Mouse (Mus musculus): ENCODE results near the gene Tnfrsf9. TPM values are rescaled to one million over a fixed set of nuclear protein-coding genes. Genes with fewer than 3 reads are reported as not detected.

Tnfrsf9 gene
- polyA plus RNA-seq, 1 experiment = not detected

- H3K27me3 ChIP-seq (ENCODE audit: control insufficient read depth) = no peaks in the 10 kb centered on the region
- no peaks in the 10 kb centered on the region for H3K4me1 ChIP-seq (ENCODE audit: control insufficient read depth)
- TF ChIP-seq GATA1 (IDR thresholded peaks at IDR 0.05; ENCODE audit: low read length) = no peak
- H3K9me3 ChIP-seq (ENCODE audit: control insufficient read depth, low read length) = no peaks in the 10 kb centered on the region
- no peak overlapping the region for H3K4me3 ChIP-seq (replicated peaks)
- no peaks in the 10 kb centered on the region for H3K36me3 ChIP-seq (ENCODE audit: control insufficient read depth)
Measured at GRCm38 (mm10) chr4:150889273-150889954, 24.9 kb upstream of the Tnfrsf9 start.

GRCm38 (mm10) chr4:150889955-150890315, 24.4 kb upstream of the Tnfrsf9 start:
- Histone ChIP-seq H3K36me3 (ENCODE audit: control insufficient read depth) (no peaks in the 10 kb centered on the region), H3K4me1 (ENCODE audit: control insufficient read depth) (peaks cover under 1% of the 10 kb centered on the region), H3K9me3 (ENCODE audit: control insufficient read depth, low read length) (no peaks in the 10 kb centered on the region), H3K4me3 (replicated peaks) (no peak overlapping the region), H3K27me3 (ENCODE audit: control insufficient read depth) (no peaks in the 10 kb centered on the region)
- TF ChIP-seq TAL1 (IDR thresholded peaks at IDR 0.05; ENCODE audit: low read length) (no peak), GATA1 (IDR thresholded peaks at IDR 0.05; ENCODE audit: low read length) (no peak)

- Histone ChIP-seq H3K9me3 (ENCODE audit: control insufficient read depth, low read length) (no peaks in the 10 kb centered on the region), H3K27me3 (ENCODE audit: control insufficient read depth) (no peaks in the 10 kb centered on the region), H3K4me1 (ENCODE audit: control insufficient read depth) (peaks cover 7% of the 10 kb centered on the region), H3K4me3 (replicated peaks) (no peak overlapping the region), H3K36me3 (ENCODE audit: control insufficient read depth) (no peaks in the 10 kb centered on the region; the same call in 1 of the 2 replicates)
- no peak for TF ChIP-seq TAL1 (IDR thresholded peaks at IDR 0.05; ENCODE audit: low read length)
- TF ChIP-seq GATA1 (IDR thresholded peaks at IDR 0.05; ENCODE audit: low read length) = no peak
Measured at GRCm38 (mm10) chr4:150891308-150891707, 23.1 kb upstream of the Tnfrsf9 start.

GRCm38 (mm10) chr4:150894718-150895501, 19.5 kb upstream of the Tnfrsf9 start:
- Histone ChIP-seq H3K9me3 (ENCODE audit: control insufficient read depth, low read length) (no peaks in the 10 kb centered on the region), H3K27me3 (ENCODE audit: control insufficient read depth) (no peaks in the 10 kb centered on the region), H3K4me3 (replicated peaks) (no peak overlapping the region), H3K4me1 (ENCODE audit: control insufficient read depth) (peaks cover 7% of the 10 kb centered on the region), H3K36me3 (ENCODE audit: control insufficient read depth) (peaks cover 35% of the 10 kb centered on the region)
- TF ChIP-seq GATA1 (IDR thresholded peaks at IDR 0.05; ENCODE audit: low read length) (no peak), TAL1 (IDR thresholded peaks at IDR 0.05; ENCODE audit: low read length) (no peak)

GRCm38 (mm10) chr4:150896896-150897624, 17.3 kb upstream of the Tnfrsf9 start:
- Histone ChIP-seq H3K4me1 (ENCODE audit: control insufficient read depth) (peaks cover 13% of the 10 kb centered on the region), H3K9me3 (ENCODE audit: control insufficient read depth, low read length) (no peaks in the 10 kb centered on the region), H3K27me3 (ENCODE audit: control insufficient read depth) (no peaks in the 10 kb centered on the region), H3K36me3 (ENCODE audit: control insufficient read depth) (peaks cover 55% of the 10 kb centered on the region), H3K4me3 (replicated peaks) (no peak overlapping the region)
- TF ChIP-seq TAL1 (IDR thresholded peaks at IDR 0.05; ENCODE audit: low read length) (no peak), GATA1 (IDR thresholded peaks at IDR 0.05; ENCODE audit: low read length) (no peak)

GRCm38 (mm10) chr4:150898716-150899365, 15.5 kb upstream of the Tnfrsf9 start:
- no peak overlapping the region for H3K4me3 ChIP-seq (replicated peaks)
- no peaks in the 10 kb centered on the region for H3K9me3 ChIP-seq (ENCODE audit: control insufficient read depth, low read length)
- peaks cover 72% of the 10 kb centered on the region for H3K36me3 ChIP-seq (ENCODE audit: control insufficient read depth)
- H3K27me3 ChIP-seq (ENCODE audit: control insufficient read depth) = no peaks in the 10 kb centered on the region
- TF ChIP-seq GATA1 (IDR thresholded peaks at IDR 0.05; ENCODE audit: low read length) (no peak), TAL1 (IDR thresholded peaks at IDR 0.05; ENCODE audit: low read length) (no peak)
- peaks cover 13% of the 10 kb centered on the region for H3K4me1 ChIP-seq (ENCODE audit: control insufficient read depth)

- no peaks in the 10 kb centered on the region for H3K9me3 ChIP-seq (ENCODE audit: control insufficient read depth, low read length)
- H3K4me3 ChIP-seq (replicated peaks) = no peak overlapping the region
- H3K4me1 ChIP-seq (ENCODE audit: control insufficient read depth) = peaks cover 9% of the 10 kb centered on the region
- TF ChIP-seq GATA1 (IDR thresholded peaks at IDR 0.05; ENCODE audit: low read length) (no peak), TAL1 (IDR thresholded peaks at IDR 0.05; ENCODE audit: low read length) (no peak)
- H3K36me3 ChIP-seq (ENCODE audit: control insufficient read depth) = peaks cover 85% of the 10 kb centered on the region
- no peaks in the 10 kb centered on the region for H3K27me3 ChIP-seq (ENCODE audit: control insufficient read depth)
Measured at GRCm38 (mm10) chr4:150900486-150900885, 13.9 kb upstream of the Tnfrsf9 start.

- peaks cover 88% of the 10 kb centered on the region for H3K36me3 ChIP-seq (ENCODE audit: control insufficient read depth)
- H3K4me3 ChIP-seq (replicated peaks) = no peak overlapping the region
- TF ChIP-seq TAL1 (IDR thresholded peaks at IDR 0.05; ENCODE audit: low read length) (no peak), GATA1 (IDR thresholded peaks at IDR 0.05; ENCODE audit: low read length) (no peak)
- H3K27me3 ChIP-seq (ENCODE audit: control insufficient read depth) = no peaks in the 10 kb centered on the region
- peaks cover 8% of the 10 kb centered on the region for H3K4me1 ChIP-seq (ENCODE audit: control insufficient read depth)
- no peaks in the 10 kb centered on the region for H3K9me3 ChIP-seq (ENCODE audit: control insufficient read depth, low read length)
Measured at GRCm38 (mm10) chr4:150901651-150902050, 12.7 kb upstream of the Tnfrsf9 start.
